Mouse (Mus musculus) kidney, embryonic 16.5 days (tissue): ENCODE measurements around the gene Lipc. TPM values are rescaled to one million over a fixed set of nuclear protein-coding genes. Genes with fewer than 3 reads are reported as not detected.

Experiments
- ATAC-seq: fragments of 200-750 bp; cut with Nextera tagmentation; 2 replicates; pipeline ENCODE4 v1.8.0; 2017; ENCODE audit warnings: moderate TSS enrichment; ENCODE audit not compliant: low FRiP score, low TSS enrichment
- H3K27ac ChIP-seq: fragments of 300-500 bp; sonication (generic); 2 replicates; pipeline ENCODE4 v1.5.1; 2014; ENCODE audit warnings: low read length
- H3K27me3 ChIP-seq: fragments of 300-500 bp; sonication (generic); 2 replicates; pipeline ENCODE4 v1.6.1; 2014; ENCODE audit warnings: low read length, control low read depth, mixed read lengths; ENCODE audit not compliant: insufficient read depth
- H3K36me3 ChIP-seq: fragments of 300-500 bp; sonication (generic); 2 replicates; pipeline ENCODE4 v1.6.1; 2014; ENCODE audit warnings: low read length, control low read depth, mixed read lengths; ENCODE audit not compliant: insufficient read depth
- H3K4me1 ChIP-seq: fragments of 300-500 bp; sonication (generic); 2 replicates; pipeline ENCODE4 v1.6.1; 2014; ENCODE audit warnings: low read length, control low read depth, mixed read lengths; ENCODE audit not compliant: insufficient read depth
- H3K4me2 ChIP-seq: fragments of 300-500 bp; sonication (generic); replicated peaks from 2 replicates; pipeline ENCODE4 v1.6.1; 2014; ENCODE audit warnings: low read depth, low read length
- H3K4me3 ChIP-seq: fragments of 300-500 bp; sonication (generic); 2 replicates; pipeline ENCODE4 v1.5.1; 2014; ENCODE audit warnings: mild to moderate bottlenecking, low read length
- H3K9ac ChIP-seq: fragments of 300-500 bp; sonication (generic); replicated peaks from 2 replicates; pipeline ENCODE4 v1.6.1; 2014; ENCODE audit warnings: low read length
- H3K9me3 ChIP-seq: fragments of 300-500 bp; sonication (generic); 2 replicates; pipeline ENCODE4 v1.6.1; 2016; ENCODE audit warnings: low read length, control low read depth
- WGBS: fragments of 180-500 bp; shearing (Covaris S2); extraction: QIAGEN DNeasy Blood & Tissue Kit; methylation state at CpG from one replicate; pipeline ENCODE4 v1.1.7; 2014; 5-methylcytosine and 5-hydroxymethylcytosine counted together
- polyA plus RNA-seq: library from polyadenylated mRNA; unstranded; fragments of >200 nt; fragmentation: Nextera tagmentation; extraction: Ambion mirVana; gene quantifications from 2 replicates; pipeline ENCODE4 v1.2.1, GENCODE M21; 2015

Lipc gene
- polyA plus RNA-seq, 1 experiment from 2014 or later = 0.89 TPM

DNA sequence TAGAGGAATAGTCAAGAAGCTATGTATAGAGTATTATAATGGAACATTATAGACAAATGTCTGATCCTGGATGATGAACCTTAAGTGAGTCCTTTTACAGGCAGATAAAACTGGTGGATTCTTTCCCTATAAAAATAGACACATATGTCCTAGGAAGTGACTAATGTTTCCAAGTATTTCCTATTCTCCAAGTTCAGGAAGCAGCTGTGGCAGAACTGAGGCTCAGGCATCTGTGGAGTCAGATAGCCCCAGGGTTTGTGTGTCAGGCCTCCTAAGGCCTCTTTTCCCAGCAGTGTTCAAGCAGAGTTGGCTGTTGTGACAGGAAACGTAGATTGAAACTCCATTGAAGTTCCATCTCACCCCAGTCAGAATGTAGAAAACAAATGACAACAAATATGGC, 25.4 kb upstream of the Lipc start:
- Histone ChIP-seq H3K4me3 (no peak overlapping the region), H3K9ac (no peak overlapping the region), H3K36me3 (no peaks in the 10 kb centered on the region), H3K9me3 (peaks cover 7% of the 10 kb centered on the region), H3K27me3 (no peaks in the 10 kb centered on the region), H3K27ac (peak overlapping the region; percentile 68; the same call in 1 of the 2 replicates), H3K4me1 (0 out of 2 replicates have a peak, but pooled peaks cover 4% of the 10 kb centered on the region), H3K4me2 (no peak overlapping the region)
- WGBS = 68% methylated on average over 1 of the region's 1 CpGs
- ATAC-seq = no peak

DNA sequence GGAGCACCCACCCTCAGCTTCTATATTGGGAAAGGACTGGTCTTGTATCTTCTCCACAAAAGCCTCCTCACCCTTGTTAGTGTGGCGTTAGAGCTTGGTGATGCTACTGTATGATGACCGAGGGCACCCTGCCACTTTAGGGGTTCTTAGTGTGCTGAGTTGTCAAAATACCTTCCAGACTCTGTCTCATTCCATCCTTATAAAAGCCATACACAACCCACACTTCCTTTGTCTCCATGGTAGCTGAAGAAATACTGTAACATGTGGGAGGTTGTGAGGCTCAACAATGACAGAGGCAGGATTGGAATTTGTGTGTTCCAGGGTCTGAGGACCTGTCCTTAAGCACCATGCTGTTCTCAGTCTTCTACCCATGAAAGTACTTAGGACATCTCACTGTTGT, 23.9 kb upstream of the Lipc start:
- no peaks in the 10 kb centered on the region for H3K36me3 ChIP-seq
- WGBS = 92% methylated on average over 2 of the region's 2 CpGs
- 0 out of 2 replicates have a peak, but pooled peaks cover 4% of the 10 kb centered on the region for H3K4me1 ChIP-seq
- H3K4me2 ChIP-seq = no peak overlapping the region
- H3K27me3 ChIP-seq = no peaks in the 10 kb centered on the region
- H3K9me3 ChIP-seq = peaks cover 7% of the 10 kb centered on the region
- no peak overlapping the region for H3K9ac ChIP-seq
- H3K4me3 ChIP-seq = no peak overlapping the region
- no peak for ATAC-seq
- H3K27ac ChIP-seq = no peak overlapping the region

DNA sequence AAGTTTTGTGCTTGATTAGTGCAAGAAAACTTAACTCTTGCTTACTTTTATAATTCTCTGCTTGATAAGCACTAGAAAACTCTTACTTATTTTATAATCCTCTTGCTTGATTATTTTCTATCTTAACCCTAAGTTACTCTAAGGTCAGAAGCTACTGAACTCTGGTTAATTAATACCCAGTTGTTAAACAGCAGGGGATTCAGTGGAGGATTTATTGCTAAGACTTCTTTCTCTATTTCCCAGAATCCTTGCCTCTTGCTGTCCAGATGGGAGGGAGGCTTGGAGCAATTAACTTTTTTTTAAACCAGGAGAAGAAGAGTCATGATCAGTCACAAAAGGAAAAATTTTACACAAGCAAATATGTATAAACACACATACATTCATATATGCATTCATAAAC, 21.3 kb upstream of the Lipc start:
- Histone ChIP-seq H3K36me3 (no peaks in the 10 kb centered on the region), H3K27ac (no peak overlapping the region), H3K9ac (no peak overlapping the region), H3K4me2 (no peak overlapping the region), H3K4me1 (0 out of 2 replicates have a peak, but pooled peaks cover 4% of the 10 kb centered on the region), H3K27me3 (no peaks in the 10 kb centered on the region), H3K4me3 (no peak overlapping the region), H3K9me3 (no peaks in the 10 kb centered on the region)
- ATAC-seq = no peak

DNA sequence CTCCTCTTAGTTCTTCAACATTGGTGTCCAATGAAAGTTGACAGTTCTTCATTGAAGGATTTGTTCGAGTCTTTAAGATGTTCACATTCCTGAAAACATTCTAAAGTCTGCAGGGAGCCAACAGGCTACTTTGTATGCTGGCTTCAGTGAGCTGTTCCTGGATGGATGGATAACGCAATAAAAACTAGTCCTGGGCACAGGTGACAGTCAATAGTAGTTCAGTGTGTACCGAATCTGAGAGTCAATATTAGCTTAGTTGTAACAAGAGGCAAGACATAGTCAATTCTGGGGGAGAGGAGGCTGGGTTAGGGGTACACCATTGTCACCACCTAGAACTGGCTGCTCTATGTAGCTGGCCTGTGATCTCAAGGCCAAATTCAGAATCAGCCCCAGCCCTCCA, 17.2 kb upstream of the Lipc start:
- no peaks in the 10 kb centered on the region for H3K9me3 ChIP-seq

DNA sequence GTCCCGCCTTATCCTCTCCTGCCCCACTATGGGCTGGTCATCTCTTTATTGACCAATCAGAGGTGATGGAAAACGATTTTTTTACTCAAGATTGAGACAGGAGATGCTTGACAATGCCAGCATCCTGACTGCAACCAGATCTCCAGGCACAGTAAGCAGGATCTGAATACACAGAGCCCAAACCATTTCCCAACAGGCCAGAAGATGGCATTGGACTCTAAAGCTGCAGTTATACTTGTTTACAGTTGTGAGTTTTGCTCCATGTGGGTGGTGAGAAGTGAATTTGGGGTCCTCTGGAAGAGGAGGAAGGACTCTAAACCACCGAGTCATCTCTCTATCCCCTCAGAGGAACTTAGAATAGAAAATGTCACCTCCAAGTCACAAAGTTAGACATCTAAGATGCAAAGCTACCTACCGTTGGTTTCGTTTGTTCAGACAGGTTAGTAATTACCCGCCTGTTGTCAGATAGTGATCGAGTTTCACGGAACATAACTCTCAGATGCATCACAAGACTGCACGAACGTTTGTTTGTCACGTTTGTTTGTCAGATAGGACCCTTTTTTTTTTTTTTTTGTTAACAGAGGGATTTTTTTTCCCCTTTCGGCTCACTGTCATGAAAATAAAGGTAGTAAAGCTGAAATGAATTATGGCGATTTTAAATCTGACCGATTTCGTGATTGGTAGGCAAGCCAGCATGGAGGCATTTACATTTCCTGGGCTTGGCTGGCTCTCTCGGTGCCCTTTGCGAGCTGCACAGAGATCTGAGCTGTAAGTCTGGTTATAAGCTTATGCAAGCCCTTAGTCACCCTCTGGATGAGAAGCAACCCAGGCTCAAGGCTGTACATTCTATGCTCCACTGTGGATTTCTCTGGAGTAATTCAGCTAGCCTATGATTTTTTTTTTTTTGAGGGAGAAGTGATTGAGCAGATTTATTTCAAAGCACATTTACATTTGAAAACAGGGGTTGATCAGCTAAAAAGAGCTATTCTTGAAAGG, 14.3 kb upstream of the Lipc start:
- Histone ChIP-seq H3K27me3 (no peaks in the 10 kb centered on the region), H3K9me3 (no peaks in the 10 kb centered on the region), H3K4me2 (no peak overlapping the region), H3K27ac (no peak overlapping the region), H3K4me1 (no peaks in the 10 kb centered on the region), H3K4me3 (no peak overlapping the region), H3K36me3 (no peaks in the 10 kb centered on the region), H3K9ac (no peak overlapping the region)
- 58% methylated on average over 17 of the region's 17 CpGs for WGBS
- ATAC-seq = no peak

More for the DNA sequence above, 17.2 kb upstream of the Lipc start:
- no peak overlapping the region for H3K9ac ChIP-seq
- WGBS = 79% methylated on average over 3 of the region's 3 CpGs
- 0 out of 2 replicates have a peak, but pooled peaks cover 4% of the 10 kb centered on the region for H3K4me1 ChIP-seq
- H3K4me2 ChIP-seq = no peak overlapping the region
- no peaks in the 10 kb centered on the region for H3K36me3 ChIP-seq
- ATAC-seq = no peak
- H3K27ac ChIP-seq = no peak overlapping the region
- H3K4me3 ChIP-seq = no peak overlapping the region
- H3K27me3 ChIP-seq = no peaks in the 10 kb centered on the region

DNA sequence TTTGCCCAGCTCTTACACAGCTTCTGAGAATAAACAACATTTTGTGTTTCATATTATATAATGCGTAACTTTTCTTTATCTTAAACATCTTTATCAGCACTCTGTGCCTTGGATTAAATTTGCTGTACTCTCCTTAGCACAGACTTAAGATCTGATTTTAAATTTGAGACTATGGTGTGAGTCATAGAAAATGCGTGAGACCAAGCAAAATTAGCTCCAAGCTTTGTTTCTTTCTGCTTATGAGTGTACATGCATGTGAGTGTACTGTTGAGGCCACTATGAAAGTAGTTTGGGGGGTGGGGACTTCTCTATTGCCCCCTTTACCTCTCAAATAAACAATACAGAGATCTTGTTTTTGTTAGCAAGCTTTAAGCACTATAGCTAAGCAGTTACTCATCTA, 13.4 kb upstream of the Lipc start:
- Histone ChIP-seq H3K9me3 (no peaks in the 10 kb centered on the region), H3K4me2 (no peak overlapping the region), H3K27ac (no peak overlapping the region), H3K9ac (no peak overlapping the region), H3K4me1 (no peaks in the 10 kb centered on the region), H3K36me3 (no peaks in the 10 kb centered on the region), H3K27me3 (no peaks in the 10 kb centered on the region), H3K4me3 (no peak overlapping the region)
- 88% methylated on average over 2 of the region's 2 CpGs for WGBS
- no peak for ATAC-seq

DNA sequence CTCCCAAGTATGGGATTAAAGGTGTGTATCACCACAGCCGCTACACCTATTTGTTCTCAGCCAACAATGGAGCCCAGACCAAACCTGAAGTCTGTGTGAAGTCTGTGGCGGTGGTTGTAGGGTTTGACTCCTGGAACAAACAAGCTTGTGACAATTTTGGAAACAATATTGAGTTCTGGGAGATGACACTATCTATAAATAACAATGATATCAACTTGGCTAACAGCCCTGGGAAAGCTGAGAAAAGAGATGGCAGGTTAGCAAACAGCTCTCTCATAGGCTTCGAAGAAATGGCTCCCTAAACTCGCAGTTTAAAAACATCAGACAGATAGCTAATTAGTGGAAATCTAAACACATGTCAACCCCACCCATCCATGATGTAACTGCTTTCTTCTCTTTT, 13.0 kb upstream of the Lipc start:
- WGBS = 90% methylated on average over 4 of the region's 4 CpGs
- H3K4me3 ChIP-seq = no peak overlapping the region
- no peaks in the 10 kb centered on the region for H3K27me3 ChIP-seq
- H3K27ac ChIP-seq = no peak overlapping the region
- H3K9ac ChIP-seq = no peak overlapping the region
- ATAC-seq = no peak
- H3K4me2 ChIP-seq = no peak overlapping the region
- H3K4me1 ChIP-seq = no peaks in the 10 kb centered on the region
- H3K9me3 ChIP-seq = no peaks in the 10 kb centered on the region
- H3K36me3 ChIP-seq = no peaks in the 10 kb centered on the region

DNA sequence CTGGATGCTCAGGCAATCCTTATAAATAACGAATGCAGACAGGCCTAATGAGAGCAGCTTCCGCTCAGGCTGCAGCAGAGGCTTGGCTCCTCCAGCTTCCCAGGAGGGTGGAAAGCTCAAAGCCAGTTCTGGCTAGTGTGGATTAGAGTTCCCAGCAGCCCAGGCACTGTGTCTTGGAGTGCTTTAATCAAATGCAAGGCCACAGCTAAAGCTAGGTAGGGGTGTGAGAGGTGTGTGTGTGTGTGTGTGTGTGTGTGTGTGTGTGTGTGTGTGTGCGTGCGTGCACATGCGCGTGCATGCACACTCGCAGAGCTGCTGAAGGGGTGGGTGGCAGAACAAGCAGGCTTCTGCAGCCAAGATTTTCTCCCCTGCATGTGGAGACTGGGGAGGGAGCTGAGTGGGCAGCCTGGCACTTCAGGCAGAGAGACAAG, 11.4 kb upstream of the Lipc start:
- no peaks in the 10 kb centered on the region for H3K4me1 ChIP-seq

DNA sequence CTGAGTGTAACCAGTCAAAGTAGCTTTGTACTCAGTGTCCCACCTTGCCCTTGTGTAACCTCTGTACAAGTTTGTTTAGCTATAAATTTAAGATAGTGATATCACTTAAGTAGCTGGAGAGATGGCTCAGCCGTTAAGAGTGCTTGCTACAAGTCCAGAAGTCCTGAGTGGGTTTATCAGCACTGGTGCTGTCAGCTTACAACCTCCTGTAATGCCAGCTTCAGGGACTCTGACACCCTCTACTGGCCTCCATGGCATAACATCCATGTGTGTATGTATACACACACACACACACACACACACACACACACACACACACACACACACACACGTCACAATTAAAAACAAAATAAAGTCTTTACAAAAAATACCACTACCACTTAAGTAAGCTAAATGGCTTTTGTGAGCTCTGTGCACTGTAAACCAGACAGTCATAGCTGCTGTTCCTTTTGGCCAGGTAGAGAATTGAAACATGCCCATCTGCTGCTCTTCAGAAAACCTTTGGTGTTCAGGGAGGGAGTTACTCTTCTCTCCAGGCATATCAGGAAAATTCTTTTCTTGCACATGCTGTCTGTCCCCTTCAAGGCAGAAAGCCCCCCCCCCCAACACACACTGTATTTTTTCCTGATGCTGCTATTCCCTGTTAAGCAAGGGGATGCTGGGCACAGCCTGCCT, 10.9 kb upstream of the Lipc start:
- no peaks in the 10 kb centered on the region for H3K9me3 ChIP-seq
- H3K4me1 ChIP-seq = no peaks in the 10 kb centered on the region
- no peak for ATAC-seq
- H3K4me2 ChIP-seq = no peak overlapping the region
- H3K9ac ChIP-seq = no peak overlapping the region
- H3K27ac ChIP-seq = no peak overlapping the region
- 75% methylated on average over 2 of the region's 2 CpGs for WGBS
- H3K27me3 ChIP-seq = no peaks in the 10 kb centered on the region
- H3K36me3 ChIP-seq = no peaks in the 10 kb centered on the region
- no peak overlapping the region for H3K4me3 ChIP-seq

More for the DNA sequence above, 11.4 kb upstream of the Lipc start:
- Histone ChIP-seq H3K36me3 (no peaks in the 10 kb centered on the region), H3K27ac (no peak overlapping the region), H3K27me3 (no peaks in the 10 kb centered on the region), H3K9me3 (no peaks in the 10 kb centered on the region), H3K9ac (no peak overlapping the region), H3K4me2 (no peak overlapping the region), H3K4me3 (no peak overlapping the region)
- ATAC-seq = no peak
- WGBS = 73% methylated on average over 7 of the region's 7 CpGs

DNA sequence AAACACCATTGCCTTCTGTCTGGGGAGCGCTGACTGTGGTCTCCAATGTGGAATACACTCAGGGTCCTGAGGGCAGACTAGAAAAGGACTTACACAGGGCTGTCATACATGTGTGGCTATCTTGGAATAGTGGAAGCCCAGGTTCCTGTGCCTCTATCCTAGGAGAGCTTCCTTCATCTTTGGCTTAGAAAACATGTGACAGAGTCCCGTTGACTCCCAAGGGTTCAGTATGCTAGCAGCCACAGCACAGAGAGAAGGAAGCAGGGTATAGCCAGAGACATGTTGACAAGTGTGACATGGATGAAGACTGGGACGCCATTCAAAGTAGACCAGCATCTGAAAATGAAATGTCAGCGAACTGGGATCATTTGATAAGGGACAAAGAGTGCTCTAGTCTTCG, 8.3 kb upstream of the Lipc start:
- ATAC-seq = no peak
- H3K36me3 ChIP-seq = no peaks in the 10 kb centered on the region
- WGBS = 93% methylated on average over 5 of the region's 5 CpGs
- H3K9ac ChIP-seq = no peak overlapping the region
- H3K27me3 ChIP-seq = no peaks in the 10 kb centered on the region
- no peak overlapping the region for H3K4me3 ChIP-seq
- H3K4me1 ChIP-seq = no peaks in the 10 kb centered on the region
- H3K27ac ChIP-seq = no peak overlapping the region
- H3K4me2 ChIP-seq = no peak overlapping the region
- H3K9me3 ChIP-seq = no peaks in the 10 kb centered on the region
